Mouse (Mus musculus): ENCODE data around the gene Pmpcb. TPM values are rescaled to one million over a fixed set of nuclear protein-coding genes. Genes with fewer than 3 reads are reported as not detected.
"Not testable (repeated sequence)": the region's sequence is repeated elsewhere in the genome, so short reads cannot be mapped to it uniquely, and the experiment has no call there.

The Pmpcb gene
- 10 to 100 TPM; 72.9 to 73.9 TPM for total RNA-seq (2021)
- long read RNA-seq, experiment 1, transcript Pmpcb-201 (13 exons, 1,615 nt): major isoform, 18 of 23 reads
- long read RNA-seq, experiment 1, partial matches to known transcripts: 2 of 23 reads
- long read RNA-seq, experiment 1, other reads (novel, unspliced or antisense): 3 of 23 reads
- long read RNA-seq, experiment 2, full-length matches to known transcripts: 26 of 33 reads
- long read RNA-seq, experiment 2, partial matches to known transcripts: 2 of 33 reads
- long read RNA-seq, experiment 2, other reads (novel, unspliced or antisense): 5 of 33 reads

GRCm38 (mm10) chr5:21736956-21737585 is at the start of gene Pmpcb:
TSS of gene Pmpcb (plus strand) at chr5:21737141.
- peak; percentile 98 for TF ChIP-seq CTCF (conservative IDR thresholded peaks at IDR 0.05)
- H3K27ac ChIP-seq: peak within 1 kb of the TSS; percentile 93
- H3K4me3 ChIP-seq: peak within 1 kb of the TSS; percentile 84
- peak; percentile 84 to 89 for DNase-seq (ENCODE audit: low spot score in 2 of 2)

DNA sequence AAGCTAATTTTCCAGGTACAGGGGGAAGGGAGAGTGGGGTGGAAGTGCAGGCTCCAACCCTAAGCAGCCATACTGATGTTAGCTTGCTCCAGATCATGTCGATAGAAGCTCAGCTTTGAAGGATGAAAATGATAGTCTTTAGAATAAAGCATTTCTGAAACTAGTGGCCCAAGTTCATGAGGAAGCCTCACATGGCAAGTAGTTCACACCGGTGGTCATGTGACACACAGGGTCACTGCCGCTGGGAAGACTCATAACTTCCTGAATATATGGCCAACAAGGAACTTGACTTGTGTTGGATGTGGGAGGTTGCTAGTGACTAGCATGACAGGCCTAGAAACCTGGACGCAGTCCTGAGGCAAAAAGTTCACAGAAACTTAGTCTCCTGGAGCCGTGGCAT is 44.7 kb upstream of the Pmpcb start:
- H3K27ac ChIP-seq: no peak overlapping the region
- TF ChIP-seq CTCF (conservative IDR thresholded peaks at IDR 0.05): no peak
- H3K4me3 ChIP-seq: no peak overlapping the region
- DNase-seq (ENCODE audit: low spot score in 2 of 2): no peak

DNA sequence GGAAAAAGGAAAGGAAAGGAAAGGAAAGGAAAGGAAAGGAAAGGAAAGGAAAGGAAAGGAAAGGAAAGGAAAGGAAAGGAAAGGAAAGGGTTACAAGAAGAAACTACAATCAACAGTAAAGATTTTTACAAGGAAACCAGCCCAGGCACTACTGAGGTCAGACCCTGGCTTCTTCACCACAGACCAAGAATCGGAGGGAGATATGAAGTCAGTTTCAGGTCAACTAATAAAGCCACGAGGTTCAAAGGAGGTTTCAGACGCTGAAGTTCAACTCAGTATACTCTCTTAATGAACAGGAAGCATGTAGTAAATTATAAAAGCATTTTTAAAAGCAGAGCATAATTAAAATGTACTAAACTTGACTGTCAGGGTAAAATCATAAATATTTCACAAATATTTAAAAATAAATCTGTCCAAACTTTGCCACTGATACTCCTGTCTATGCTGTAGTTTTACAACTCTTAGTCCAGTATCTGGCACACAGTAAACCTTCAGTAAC is 43.5 kb upstream of the Pmpcb start:
- Histone ChIP-seq H3K4me3 (no peak overlapping the region), H3K27ac (no peak overlapping the region)
- TF ChIP-seq CTCF (conservative IDR thresholded peaks at IDR 0.05): no peak
- DNase-seq (ENCODE audit: low spot score in 2 of 2): no peak

DNA sequence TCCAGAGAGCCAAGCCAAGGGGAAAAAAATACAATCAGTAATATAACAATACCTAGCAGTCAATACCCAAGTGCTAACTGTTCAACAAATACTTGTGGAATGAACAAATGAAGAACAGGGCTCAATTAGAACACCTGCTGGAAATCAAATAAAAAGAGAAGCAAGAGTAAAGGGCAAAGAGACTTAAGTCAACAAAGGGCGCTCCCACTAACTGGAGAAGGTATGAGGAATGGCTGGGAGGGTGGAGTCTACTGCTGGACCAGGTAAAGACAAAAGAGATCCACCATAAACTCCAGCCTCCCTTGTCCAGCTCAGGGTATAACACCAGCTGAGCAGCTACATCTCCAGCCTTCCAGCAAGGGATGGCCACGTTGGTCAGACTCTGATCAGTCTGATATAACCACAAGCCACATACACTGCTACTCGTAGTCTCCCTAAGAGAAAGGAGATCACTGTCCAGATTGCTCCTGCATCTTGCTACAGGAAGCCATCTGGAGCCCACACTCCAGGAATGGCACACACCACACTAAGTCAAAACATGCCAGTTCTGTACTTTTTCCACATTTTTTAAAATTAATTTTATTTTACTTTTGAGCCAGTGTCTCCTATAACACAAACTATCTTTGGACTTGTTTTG is 42.0 kb upstream of the Pmpcb start:
- no peak overlapping the region for H3K27ac ChIP-seq
- no peak for DNase-seq (ENCODE audit: low spot score in 2 of 2)
- H3K4me3 ChIP-seq: no peak overlapping the region
- no peak for TF ChIP-seq CTCF (conservative IDR thresholded peaks at IDR 0.05)

GRCm38 (mm10) chr5:21699555-21699954 is 37.4 kb upstream of the Pmpcb start:
- DNase-seq (ENCODE audit: low spot score in 2 of 2): not testable (repeated sequence)

DNA sequence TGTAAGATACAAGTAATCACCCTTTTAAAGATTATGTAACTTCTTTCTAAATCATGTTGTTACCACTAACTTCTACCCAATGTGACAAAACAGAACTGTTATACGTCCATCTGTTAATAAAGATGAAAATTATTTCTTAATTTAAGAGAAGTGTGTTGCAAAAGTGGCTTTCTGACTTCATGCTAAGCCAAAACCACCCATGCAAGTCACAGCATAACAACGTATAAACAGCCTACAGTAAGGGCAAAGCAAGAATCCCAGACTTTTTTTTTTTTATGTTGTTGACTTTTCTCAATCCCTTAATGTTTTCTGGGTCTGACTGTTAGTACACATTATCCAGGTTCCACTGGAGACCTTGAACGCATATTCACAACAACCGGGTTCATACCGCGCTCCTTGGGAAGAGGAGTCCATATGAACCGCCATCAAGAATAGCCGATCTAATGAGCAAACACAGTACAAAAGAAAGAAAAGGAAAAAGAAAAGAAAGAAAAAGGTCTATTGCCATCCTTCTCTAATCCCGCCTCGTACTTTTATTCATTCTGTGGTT is 36.6 kb upstream of the Pmpcb start:
- Histone ChIP-seq H3K27ac (peak overlapping the region; percentile 99), H3K4me3 (peak overlapping the region; percentile 78)
- no peak for DNase-seq (ENCODE audit: low spot score in 2 of 2)
- no peak for TF ChIP-seq CTCF (conservative IDR thresholded peaks at IDR 0.05)

More at GRCm38 (mm10) chr5:21699555-21699954, 37.4 kb upstream of the Pmpcb start:
- H3K4me3 ChIP-seq: peak overlapping the region; percentile 78
- H3K27ac ChIP-seq: peak overlapping the region; percentile 99

GRCm38 (mm10) chr5:21700934-21701333 is 36.0 kb upstream of the Pmpcb start:
- Histone ChIP-seq H3K27ac (peak overlapping the region; percentile 99), H3K4me3 (peak overlapping the region; percentile 78)
- no peak for TF ChIP-seq CTCF (conservative IDR thresholded peaks at IDR 0.05)

GRCm38 (mm10) chr5:21701351-21702008 is 35.5 kb upstream of the Pmpcb start, which contains the start of gene Napepld:
TSS of gene Napepld (minus strand) at chr5:21701396.
- no peak for TF ChIP-seq CTCF (conservative IDR thresholded peaks at IDR 0.05)
- Histone ChIP-seq H3K27ac (peak within 1 kb of the TSS; percentile 99), H3K4me3 (peak within 1 kb of the TSS; percentile 78)
- DNase-seq (ENCODE audit: low spot score in 2 of 2): peak; percentile 99

More at GRCm38 (mm10) chr5:21700934-21701333, 36.0 kb upstream of the Pmpcb start:
- DNase-seq (ENCODE audit: low spot score in 2 of 2): no peak

DNA sequence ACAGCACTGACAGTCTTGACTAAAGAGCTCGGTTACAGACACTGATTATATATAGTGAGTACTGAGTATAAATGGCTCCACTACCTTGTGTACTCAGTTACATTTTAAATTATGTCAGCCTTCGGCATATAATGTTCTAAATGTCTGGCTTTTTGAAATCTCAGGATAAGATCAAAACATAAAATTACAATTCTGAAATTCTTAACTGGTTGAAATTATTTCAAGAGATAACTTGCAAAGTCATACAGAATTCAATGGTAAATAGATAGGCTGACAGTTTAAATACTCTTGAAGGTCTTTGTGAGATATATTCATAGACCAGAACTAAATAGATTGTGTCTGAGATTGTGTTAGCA is 35.0 kb upstream of the Pmpcb start:
- no peak for TF ChIP-seq CTCF (conservative IDR thresholded peaks at IDR 0.05)
- peak overlapping the region; percentile 78 for H3K4me3 ChIP-seq
- no peak for DNase-seq (ENCODE audit: low spot score in 2 of 2)
- peak overlapping the region; percentile 99 for H3K27ac ChIP-seq

DNA sequence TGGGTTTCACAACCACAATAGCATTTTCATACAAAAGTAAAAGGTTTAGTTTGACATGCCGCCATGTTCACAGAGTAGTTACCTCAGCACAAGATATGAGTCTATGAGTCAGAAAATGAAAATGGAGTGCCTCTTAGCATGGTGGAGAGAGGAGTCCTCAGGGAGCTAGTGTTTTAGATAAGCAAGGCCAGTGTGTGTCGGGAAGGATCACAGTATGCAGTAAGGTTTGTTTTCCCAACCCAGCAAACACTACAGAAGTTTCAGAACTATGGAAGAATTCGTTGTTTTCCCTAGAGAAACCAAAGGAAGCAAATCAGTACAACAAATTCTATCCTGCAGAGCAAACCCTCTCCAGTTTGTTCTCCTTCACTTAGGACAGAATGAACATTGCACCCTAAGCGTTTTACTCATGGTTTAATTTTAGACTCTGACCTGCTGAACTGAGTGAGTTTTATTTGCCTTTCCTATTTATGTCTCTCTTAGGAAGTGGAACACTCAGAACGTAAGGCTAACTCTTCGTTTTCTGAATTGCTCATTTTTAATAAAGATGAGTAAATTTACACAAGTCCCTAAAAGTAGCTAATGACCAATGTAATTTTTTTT is 34.0 kb upstream of the Pmpcb start:
- DNase-seq (ENCODE audit: low spot score in 2 of 2): no peak
- no peak for TF ChIP-seq CTCF (conservative IDR thresholded peaks at IDR 0.05)
- H3K27ac ChIP-seq: no peak overlapping the region; the same call in 1 of the 2 replicates
- no peak overlapping the region for H3K4me3 ChIP-seq

DNA sequence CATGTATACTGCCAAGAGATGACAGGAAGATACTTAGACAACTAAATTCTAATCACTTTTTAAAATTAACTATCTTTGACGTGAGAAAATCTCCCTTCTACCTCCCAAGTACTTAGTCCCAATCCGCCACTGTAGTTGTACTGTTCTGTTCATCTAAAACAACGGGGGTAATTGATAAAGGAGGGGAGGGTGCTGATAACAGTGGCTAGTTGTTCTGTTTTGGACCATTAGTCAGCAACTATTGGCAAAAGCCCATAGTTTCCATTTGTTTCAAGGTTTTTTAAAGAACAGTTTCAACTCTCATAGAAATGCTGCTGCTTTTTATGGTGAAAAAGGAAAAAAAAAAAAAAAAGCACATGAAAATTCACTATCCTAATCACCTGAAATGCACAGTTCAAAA is 33.2 kb upstream of the Pmpcb start:
- H3K27ac ChIP-seq: peak overlapping the region; percentile 16; the same call in 1 of the 2 replicates
- TF ChIP-seq CTCF (conservative IDR thresholded peaks at IDR 0.05): no peak
- no peak for DNase-seq (ENCODE audit: low spot score in 2 of 2)
- no peak overlapping the region for H3K4me3 ChIP-seq

- H3K4me3 ChIP-seq: no peak overlapping the region
- no peak for TF ChIP-seq CTCF (conservative IDR thresholded peaks at IDR 0.05)
- no peak for DNase-seq (ENCODE audit: low spot score in 2 of 2)
- no peak overlapping the region for H3K27ac ChIP-seq
Measured at GRCm38 (mm10) chr5:21706546-21706945, 30.4 kb upstream of the Pmpcb start.

DNA sequence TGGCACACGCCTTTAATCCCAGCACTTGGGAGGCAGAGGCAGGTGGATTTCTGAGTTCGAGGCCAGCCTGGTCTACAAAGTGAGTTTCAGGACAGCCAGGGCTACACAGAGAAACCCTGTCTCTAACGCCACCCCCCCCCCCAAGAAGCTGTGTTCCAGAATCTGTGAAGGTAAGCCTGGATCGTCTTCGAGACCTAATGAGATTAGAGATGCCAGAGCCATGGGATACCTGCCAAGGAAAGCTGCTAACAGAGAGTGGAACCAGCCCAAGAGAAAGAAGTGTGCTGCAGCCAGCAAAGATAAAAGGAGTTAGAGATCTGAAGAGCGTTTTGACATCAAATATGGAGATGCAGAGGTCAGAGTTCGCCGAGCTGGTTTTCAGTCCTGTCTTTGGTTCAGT is 28.9 kb upstream of the Pmpcb start:
- DNase-seq (ENCODE audit: low spot score in 2 of 2); H3K27ac ChIP-seq; H3K4me3 ChIP-seq: not testable (repeated sequence)
